Mouse (Mus musculus) erythroblast, adult 5-6 weeks (primary cell): ENCODE data around the gene Mup9. TPM values are rescaled to one million over a fixed set of nuclear protein-coding genes. Genes with fewer than 3 reads are reported as not detected.
"Not testable (repeated sequence)": the region's sequence is repeated elsewhere in the genome, so short reads cannot be mapped to it uniquely, and the experiment has no call there.

Source experiments
- ATAC-seq: replicated peaks from 2 replicates; pipeline ENCODE4 v1.8.0; 2016; ENCODE audit warnings: moderate number of reproducible peaks, mild to moderate bottlenecking, moderate TSS enrichment, inconsistent platforms; ENCODE audit not compliant: poor library complexity, low FRiP score, severe bottlenecking
- total RNA-seq, 2 experiments: library from RNA; stranded (forward) in 1 of 2; stranded (reverse) in 1 of 2; fragments of 150-400 nt in 1 of 2; fragments of 200-764, 138-1000 nt in 1 of 2; gene quantifications; 2 replicates each; pipeline versions ENCODE4 v1.2.3 to v1.2.4; 2015 to 2017; ENCODE audit warnings: low replicate concordance in 2 of 2

Gene Mup9
- total RNA-seq (2015; ENCODE audit: low replicate concordance): not detected in 2 replicates
- total RNA-seq (2017; ENCODE audit: low replicate concordance): not detected in 2 replicates

GRCm38 (mm10) chr4:60421852-60422251, at the start of gene Mup9:
Mup9 (minus strand) TSS chr4:60421952.
- ATAC-seq: not testable (repeated sequence)

Other genes with a start within 250 kb of the Mup9 start
- gene Mup8, start 199.4 kb downstream of the Mup9 start, total RNA-seq (2015; ENCODE audit: low replicate concordance): not detected in 2 replicates
- gene Mup8, start 199.4 kb downstream of the Mup9 start, total RNA-seq (2017; ENCODE audit: low replicate concordance): not detected in 2 replicates
- gene Mup1, start 80.0 kb upstream of the Mup9 start, total RNA-seq (2015; ENCODE audit: low replicate concordance): not detected in 2 replicates
- not detected in 2 replicates for gene Mup1, start 80.0 kb upstream of the Mup9 start, total RNA-seq (2017; ENCODE audit: low replicate concordance)
- not detected in 2 replicates for gene Mup10, start 160.2 kb upstream of the Mup9 start, total RNA-seq (2015; ENCODE audit: low replicate concordance)
- gene Mup10, start 160.2 kb upstream of the Mup9 start, total RNA-seq (2017; ENCODE audit: low replicate concordance): not detected in 2 replicates
- not detected in 2 replicates for gene Mup11, start 240.5 kb upstream of the Mup9 start, total RNA-seq (2015; ENCODE audit: low replicate concordance)
- gene Mup11, start 240.5 kb upstream of the Mup9 start, total RNA-seq (2017; ENCODE audit: low replicate concordance): not detected in 2 replicates